Mouse (Mus musculus) myocyte (in vitro differentiated cells): ENCODE results near the gene Dnah10. TPM values are rescaled to one million over a fixed set of nuclear protein-coding genes. Genes with fewer than 3 reads are reported as not detected.

ENCODE experiments used
- H3K27me3 ChIP-seq: one replicate; pipeline ENCODE4 v1.6.1; 2011; ENCODE audit not compliant: control insufficient read depth, insufficient read depth, insufficient read length
- H3K36me3 ChIP-seq: one replicate; pipeline ENCODE4 v1.6.1; 2011; ENCODE audit not compliant: control insufficient read depth, insufficient read depth
- H3K4me2 ChIP-seq: one replicate; pipeline ENCODE4 v1.6.1; 2011; ENCODE audit warnings: low read depth, control low read depth
- H3K4me3 ChIP-seq: one replicate; pipeline ENCODE4 v1.5.1; 2011; ENCODE audit warnings: mild to moderate bottlenecking, control low read depth, moderate library complexity
- H3K79me2 ChIP-seq: one replicate; pipeline ENCODE4 v1.6.1; 2011; ENCODE audit not compliant: control insufficient read depth, insufficient read depth
- H3ac ChIP-seq: one replicate; pipeline ENCODE4 v1.6.1; 2011; ENCODE audit not compliant: control insufficient read depth, insufficient read length
- CEBPB ChIP-seq: IDR thresholded peaks from 2 replicates; pipeline ENCODE4 v1.6.1; 2011; ENCODE audit warnings: mild to moderate bottlenecking, moderate library complexity; ENCODE audit not compliant: poor library complexity, insufficient read depth, severe bottlenecking
- E2F4 ChIP-seq: IDR thresholded peaks from one replicate; pipeline ENCODE4 v1.6.1; 2011; ENCODE audit warnings: mild to moderate bottlenecking, control low read depth, moderate library complexity; ENCODE audit not compliant: insufficient read depth
- MAX ChIP-seq: IDR thresholded peaks from one replicate; pipeline ENCODE4 v1.6.1; 2011; ENCODE audit warnings: low read depth, mild to moderate bottlenecking, control low read depth
- MYOD1 ChIP-seq, 3 experiments: IDR thresholded peaks; one replicate each; pipeline ENCODE4 v1.6.1; 2011; ENCODE audit warnings: control low read depth in 2 of 3, low read depth in 2 of 3, mild to moderate bottlenecking in 2 of 3, moderate library complexity in 1 of 3; ENCODE audit not compliant: insufficient read length in 2 of 3, control insufficient read depth in 1 of 3
- MYOG ChIP-seq, 3 experiments: IDR thresholded peaks; one replicate each; pipeline ENCODE4 v1.6.1; 2011; ENCODE audit warnings: control low read depth in 2 of 3, low read depth in 2 of 3, mild to moderate bottlenecking in 2 of 3; ENCODE audit not compliant: insufficient read length in 2 of 3, control insufficient read depth in 1 of 3, insufficient read depth in 1 of 3
- POLR2A ChIP-seq: IDR thresholded peaks from one replicate; pipeline ENCODE4 v1.6.1; 2011; ENCODE audit warnings: low read depth, mild to moderate bottlenecking, control low read depth, moderate library complexity; ENCODE audit not compliant: insufficient read length
- POLR2AphosphoS2 ChIP-seq: IDR thresholded peaks from one replicate; pipeline ENCODE4 v1.6.1; 2011; ENCODE audit warnings: low read depth, control low read depth; ENCODE audit not compliant: insufficient read length
- REST ChIP-seq: IDR thresholded peaks from one replicate; pipeline ENCODE4 v1.6.1; 2011; ENCODE audit warnings: mild to moderate bottlenecking, control low read depth, moderate library complexity; ENCODE audit not compliant: insufficient read depth, insufficient read length
- SRF ChIP-seq: IDR thresholded peaks from one replicate; pipeline ENCODE4 v1.6.1; 2011; ENCODE audit warnings: low read depth; ENCODE audit not compliant: control insufficient read depth, insufficient read length
- TCF12 ChIP-seq: IDR thresholded peaks from one replicate; pipeline ENCODE4 v1.6.1; 2011; ENCODE audit warnings: mild to moderate bottlenecking, control low read depth; ENCODE audit not compliant: poor library complexity, insufficient read depth, severe bottlenecking
- TCF3 ChIP-seq: IDR thresholded peaks from one replicate; pipeline ENCODE4 v1.6.1; 2011; ENCODE audit warnings: low read depth, control low read depth; ENCODE audit not compliant: insufficient read length
- USF1 ChIP-seq: IDR thresholded peaks from one replicate; pipeline ENCODE4 v1.6.1; 2011; ENCODE audit warnings: low read depth, mild to moderate bottlenecking, control low read depth, moderate library complexity
- polyA plus RNA-seq: library from polyadenylated mRNA; unstranded; fragments of >200 nt; fragmentation: generic; extraction: Trizol; gene quantifications from one replicate; pipeline ENCODE4 v1.2.1, GENCODE M21; 2012; ENCODE audit warnings: missing spikeins

The Dnah10 gene
- polyA plus RNA-seq, 1 experiment, result 0.08 TPM

DNA sequence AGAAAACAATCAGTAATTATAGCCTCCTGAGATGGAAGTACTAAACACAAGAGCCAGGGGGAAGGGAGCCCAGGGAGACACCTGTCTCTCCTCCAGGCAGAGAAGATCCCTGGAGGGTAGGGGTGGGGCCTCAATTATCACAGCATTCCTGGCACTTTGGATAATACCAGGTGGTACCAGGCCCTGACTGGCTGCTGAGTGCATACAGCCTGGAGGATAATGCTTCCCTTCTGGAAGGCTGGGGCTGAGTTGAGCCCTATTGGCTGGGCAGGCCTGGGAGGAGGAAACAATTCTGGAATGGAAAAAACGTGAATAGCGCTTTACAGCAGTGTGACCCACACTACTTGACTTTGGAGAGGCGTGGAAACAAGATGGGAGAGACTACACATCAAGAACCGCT is 126.7 kb downstream of the Dnah10 start:
- no peak for TF ChIP-seq MAX
- no peak for TF ChIP-seq SRF
- TF ChIP-seq POLR2A, result no peak
- TF ChIP-seq CEBPB, result no peak
- no peak for TF ChIP-seq POLR2AphosphoS2
- TF ChIP-seq TCF12, result no peak
- TF ChIP-seq MYOG (IDR thresholded peaks at IDR 0.05; ENCODE audit: control insufficient read depth in 1 of 3, insufficient read depth in 1 of 3, insufficient read length in 2 of 3, low read depth in 2 of 3), result no peak
- Histone ChIP-seq H3K36me3 (no peaks in the 10 kb centered on the region), H3K4me3 (no peak overlapping the region), H3ac (no peak overlapping the region), H3K27me3 (no peaks in the 10 kb centered on the region), H3K4me2 (no peak overlapping the region), H3K79me2 (peaks cover 4% of the 10 kb centered on the region)

DNA sequence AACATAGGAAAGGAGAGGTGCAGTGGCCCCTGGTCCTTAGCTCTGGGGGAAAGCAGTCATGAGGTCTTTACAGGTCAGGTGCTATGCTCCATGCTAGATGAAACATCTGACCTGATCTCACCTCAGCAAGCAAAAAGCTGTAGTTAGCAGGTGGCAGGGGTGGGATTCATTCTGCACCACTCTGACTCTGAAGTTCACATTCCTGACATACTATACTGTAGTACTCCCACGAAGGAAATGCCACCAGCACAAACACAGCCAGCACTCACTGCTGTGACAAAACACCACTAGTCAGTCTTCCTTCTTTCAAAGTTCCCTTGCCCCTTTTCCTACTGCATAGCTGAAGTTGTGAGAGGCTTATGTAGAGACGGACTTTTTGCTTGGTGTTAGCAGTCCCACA is 127.4 kb downstream of the Dnah10 start:
- no peak for TF ChIP-seq TCF12
- TF ChIP-seq POLR2A, result no peak
- no peak for TF ChIP-seq REST
- TF ChIP-seq USF1, result no peak
- no peak for TF ChIP-seq MYOD1 (IDR thresholded peaks at IDR 0.05; ENCODE audit: control insufficient read depth in 1 of 3, insufficient read length in 2 of 3, low read depth in 2 of 3)
- TF ChIP-seq MYOG (IDR thresholded peaks at IDR 0.05; ENCODE audit: control insufficient read depth in 1 of 3, insufficient read depth in 1 of 3, insufficient read length in 2 of 3, low read depth in 2 of 3), result no peak
- no peak for TF ChIP-seq SRF
- TF ChIP-seq MAX, result no peak
- no peak for TF ChIP-seq E2F4
- no peak for TF ChIP-seq POLR2AphosphoS2
- TF ChIP-seq TCF3, result no peak
- TF ChIP-seq CEBPB, result no peak
- no peaks in the 10 kb centered on the region for H3K36me3 ChIP-seq

DNA sequence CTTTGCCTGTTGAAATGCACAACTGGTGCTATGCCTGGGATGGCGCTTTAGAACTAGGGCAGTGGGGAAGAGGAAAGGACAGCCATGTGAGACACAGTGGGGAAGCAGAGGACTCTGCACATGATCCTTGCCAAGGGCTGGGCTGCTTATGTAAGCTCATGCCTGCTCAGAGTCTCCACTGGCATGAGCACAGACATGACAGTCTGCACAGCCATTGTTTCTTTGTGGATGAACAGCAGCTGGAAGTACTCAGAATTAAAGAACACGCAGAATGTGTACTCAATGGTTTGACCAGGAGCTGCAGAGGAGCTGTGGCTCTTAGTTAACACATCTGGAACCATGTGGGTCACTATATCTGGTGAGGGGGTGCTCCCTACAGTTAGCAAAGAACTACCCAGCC is 128.2 kb downstream of the Dnah10 start:
- no peak for TF ChIP-seq TCF12
- TF ChIP-seq POLR2A, result no peak
- no peak for TF ChIP-seq MYOD1 (IDR thresholded peaks at IDR 0.05; ENCODE audit: control insufficient read depth in 1 of 3, insufficient read length in 2 of 3, low read depth in 2 of 3)
- no peak for TF ChIP-seq TCF3
- no peak for TF ChIP-seq E2F4
- no peak for TF ChIP-seq POLR2AphosphoS2
- TF ChIP-seq REST, result no peak
- TF ChIP-seq MYOG (IDR thresholded peaks at IDR 0.05; ENCODE audit: control insufficient read depth in 1 of 3, insufficient read depth in 1 of 3, insufficient read length in 2 of 3, low read depth in 2 of 3), result no peak
- TF ChIP-seq USF1, result no peak
- TF ChIP-seq MAX, result no peak
- no peak for TF ChIP-seq SRF
- no peak for TF ChIP-seq CEBPB
- H3K4me2 ChIP-seq, result no peak overlapping the region
- H3K4me3 ChIP-seq, result no peak overlapping the region
- H3K36me3 ChIP-seq, result no peaks in the 10 kb centered on the region
- H3K79me2 ChIP-seq, result peaks cover 4% of the 10 kb centered on the region
- no peak overlapping the region for H3ac ChIP-seq
- H3K27me3 ChIP-seq, result no peaks in the 10 kb centered on the region

More for the DNA sequence above, 127.4 kb downstream of the Dnah10 start:
- Histone ChIP-seq H3ac (no peak overlapping the region), H3K27me3 (no peaks in the 10 kb centered on the region), H3K79me2 (peaks cover 4% of the 10 kb centered on the region), H3K4me2 (no peak overlapping the region), H3K4me3 (no peak overlapping the region)

DNA sequence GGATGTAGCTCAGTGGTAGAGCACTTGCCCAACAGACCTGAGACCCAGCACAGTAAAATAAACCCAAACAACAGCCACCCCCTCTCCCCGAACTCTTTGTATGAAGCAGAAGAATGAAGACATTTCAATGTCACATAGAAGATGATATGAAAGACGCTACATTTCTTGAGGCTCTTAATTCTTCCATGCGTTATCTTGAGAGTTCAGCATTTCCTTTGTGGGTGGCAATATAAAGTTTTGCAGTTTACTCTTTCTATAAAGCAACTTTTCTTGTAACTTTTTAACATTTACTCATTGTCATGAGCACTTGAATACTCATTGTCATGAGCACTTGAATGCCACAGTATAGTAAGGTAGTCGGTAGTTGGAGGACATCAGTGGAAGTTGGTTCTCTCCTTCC is 129.3 kb downstream of the Dnah10 start:
- H3K27me3 ChIP-seq, result no peaks in the 10 kb centered on the region
- no peak for TF ChIP-seq MYOG (IDR thresholded peaks at IDR 0.05; ENCODE audit: control insufficient read depth in 1 of 3, insufficient read depth in 1 of 3, insufficient read length in 2 of 3, low read depth in 2 of 3)
- TF ChIP-seq USF1, result no peak
- TF ChIP-seq MYOD1 (IDR thresholded peaks at IDR 0.05; ENCODE audit: control insufficient read depth in 1 of 3, insufficient read length in 2 of 3, low read depth in 2 of 3), result no peak
- no peak for TF ChIP-seq E2F4
- H3K4me3 ChIP-seq, result no peak overlapping the region

DNA sequence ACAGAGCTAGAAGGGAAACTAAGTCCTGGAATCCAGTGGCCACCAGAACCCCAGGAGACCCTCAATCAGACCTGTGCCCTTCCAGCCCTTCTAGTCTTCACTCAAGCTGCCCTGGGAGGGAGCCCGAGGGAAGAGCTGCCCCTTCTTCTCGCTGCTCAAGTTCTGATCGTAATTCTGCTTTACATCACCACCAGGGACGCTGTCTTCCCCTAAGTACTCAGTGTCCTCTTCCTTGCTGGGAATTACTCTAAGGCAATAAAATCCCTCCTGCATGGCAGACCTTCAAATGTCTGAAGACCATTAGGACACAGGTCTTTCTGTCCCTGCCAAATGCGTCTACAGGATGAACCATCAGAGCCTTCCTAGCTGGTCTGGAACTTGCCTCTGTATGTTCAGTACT is 135.1 kb downstream of the Dnah10 start:
- H3K36me3 ChIP-seq, result no peaks in the 10 kb centered on the region
- peaks cover 8% of the 10 kb centered on the region for H3K27me3 ChIP-seq
- H3K4me3 ChIP-seq, result no peak overlapping the region
- no peak for TF ChIP-seq SRF
- TF ChIP-seq POLR2AphosphoS2, result no peak
- TF ChIP-seq MYOD1 (IDR thresholded peaks at IDR 0.05; ENCODE audit: control insufficient read depth in 1 of 3, insufficient read length in 2 of 3, low read depth in 2 of 3), result no peak
- TF ChIP-seq USF1, result no peak
- no peak for TF ChIP-seq MAX
- no peak for TF ChIP-seq POLR2A
- no peak for TF ChIP-seq TCF12
- no peak for TF ChIP-seq CEBPB
- TF ChIP-seq MYOG (IDR thresholded peaks at IDR 0.05; ENCODE audit: control insufficient read depth in 1 of 3, insufficient read depth in 1 of 3, insufficient read length in 2 of 3, low read depth in 2 of 3), result no peak
- no peak for TF ChIP-seq E2F4
- TF ChIP-seq REST, result no peak
- no peak overlapping the region for H3ac ChIP-seq
- H3K4me2 ChIP-seq, result no peak overlapping the region
- peaks cover 17% of the 10 kb centered on the region for H3K79me2 ChIP-seq

More for the DNA sequence above, 129.3 kb downstream of the Dnah10 start:
- no peak overlapping the region for H3K4me2 ChIP-seq
- H3K36me3 ChIP-seq, result no peaks in the 10 kb centered on the region
- no peak overlapping the region for H3ac ChIP-seq
- H3K79me2 ChIP-seq, result no peaks in the 10 kb centered on the region
